Mouse (Mus musculus): Measurements from ENCODE around the gene Tnfrsf12a. TPM values are rescaled to one million over a fixed set of nuclear protein-coding genes. Genes with fewer than 3 reads are reported as not detected.
A peak's percentile ranks its signal among the peaks of the same experiment; 100 is the strongest.

The Tnfrsf12a gene
- not detected in 2 replicates for polyA plus RNA-seq (2012; ENCODE audit: insufficient read depth, insufficient read length, low replicate concordance, missing spikeins)

DNA sequence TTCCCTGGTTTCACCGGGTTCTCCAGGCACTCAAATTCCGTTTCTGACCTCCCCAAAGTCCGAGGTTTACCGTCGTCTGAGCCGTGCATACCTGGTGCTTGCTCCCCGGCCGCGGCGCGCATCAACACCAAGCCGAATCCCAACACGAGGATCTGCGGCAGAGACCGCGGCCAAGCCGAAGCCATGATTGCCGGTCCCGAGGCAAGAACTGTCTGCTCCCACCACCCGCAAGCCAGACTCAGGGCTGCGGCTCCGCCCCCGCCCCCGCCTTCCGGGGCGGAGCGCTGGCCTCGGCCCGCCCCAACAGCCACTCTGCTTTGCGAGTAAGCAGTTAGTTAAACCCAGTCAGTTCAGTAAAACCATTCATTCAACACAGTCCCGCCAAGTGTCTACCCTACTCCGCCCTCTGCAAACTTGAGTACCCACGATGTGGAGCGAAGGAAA, at the start of gene Tnfrsf12a:
Tnfrsf12a (minus strand) TSS at position 233 of the 444 bp plus-strand sequence.
- peaks cover 39% of the 10 kb centered on the region for H3K4me1 ChIP-seq (ENCODE audit: control insufficient read depth, insufficient read depth, low read length)
- no peak within 1 kb of the TSS for H3K27ac ChIP-seq (ENCODE audit: insufficient read depth, low read depth, low read length)
- peak within 1 kb of the TSS; percentile 63 for H3K4me3 ChIP-seq (ENCODE audit: insufficient read depth, low read depth, low read length)
- under 1% methylated on average over 34 of the region's 34 CpGs for WGBS
- TF ChIP-seq CTCF (IDR thresholded peaks at IDR 0.05; ENCODE audit: insufficient read depth, low read depth, low read length) (no peak), POLR2A (IDR thresholded peaks at IDR 0.05; ENCODE audit: insufficient read depth, low read depth, low read length) (peak; percentile 68)

DNA sequence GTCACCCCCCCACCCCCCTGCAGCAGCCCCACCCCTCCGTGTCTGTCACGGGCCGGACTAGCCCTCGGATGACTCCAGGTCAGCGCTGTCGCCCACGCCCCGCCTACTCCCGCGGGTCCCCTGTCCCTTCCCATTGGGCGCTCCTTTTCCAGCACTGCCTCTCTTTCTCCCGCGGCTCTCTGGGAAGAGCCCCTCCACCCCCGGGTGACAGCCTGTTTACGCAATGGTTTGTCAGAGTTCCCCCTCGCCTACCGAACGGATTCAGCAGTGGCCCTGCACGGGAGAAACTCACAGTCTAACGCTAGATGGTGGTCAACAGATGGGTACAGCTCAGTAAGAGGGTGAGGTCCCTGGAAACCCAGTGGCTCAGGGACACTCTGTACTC, 49.5 kb upstream of the Tnfrsf12a start:
- peaks cover 6% of the 10 kb centered on the region; the same call in 1 of the 2 replicates for H3K4me1 ChIP-seq (ENCODE audit: control insufficient read depth, insufficient read depth, low read length)
- H3K27ac ChIP-seq (ENCODE audit: insufficient read depth, low read depth, low read length), result no peak overlapping the region
- peak overlapping the region; percentile 67 for H3K4me3 ChIP-seq (ENCODE audit: insufficient read depth, low read depth, low read length)
- WGBS, result 0% methylated on average over 20 of the region's 20 CpGs
- TF ChIP-seq POLR2A (IDR thresholded peaks at IDR 0.05; ENCODE audit: insufficient read depth, low read depth, low read length) (no peak), CTCF (IDR thresholded peaks at IDR 0.05; ENCODE audit: insufficient read depth, low read depth, low read length) (no peak)

DNA sequence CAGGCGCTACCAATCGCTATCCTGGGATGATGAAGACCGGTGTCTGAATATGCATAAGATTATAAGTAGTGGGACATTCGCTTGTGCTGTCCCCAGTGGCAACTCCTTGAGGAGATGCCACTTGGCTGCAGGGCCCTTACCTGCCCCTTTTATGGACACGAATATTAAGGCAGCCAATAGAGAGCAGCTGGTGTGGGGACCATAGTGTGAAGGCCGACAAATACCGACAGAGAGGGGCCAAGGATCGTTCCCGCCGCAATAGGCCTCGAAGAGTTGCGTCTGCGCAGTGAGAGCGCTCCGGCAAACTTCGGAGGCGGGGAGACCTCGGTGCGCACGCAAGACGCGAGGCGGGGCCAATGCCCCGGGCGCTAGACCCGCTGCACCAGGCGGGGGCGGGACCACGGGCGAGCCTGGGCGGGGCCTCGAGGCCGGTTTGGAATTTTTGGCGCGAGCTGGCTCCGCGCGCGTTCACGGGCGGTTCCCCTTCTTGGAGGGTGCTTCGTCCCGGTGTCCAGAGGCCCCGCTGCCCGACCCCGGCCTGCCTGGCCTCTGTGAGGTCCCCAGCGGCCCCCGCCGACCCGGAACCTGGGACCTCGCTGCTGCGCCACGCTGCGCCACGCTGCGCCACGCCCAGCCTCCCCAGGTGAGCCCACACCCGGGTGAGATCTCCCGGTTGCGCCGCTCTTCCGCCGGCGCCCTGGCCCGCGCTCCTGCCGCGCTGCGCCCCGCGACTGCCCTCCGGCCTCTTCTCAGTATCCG, 48.9 kb upstream of the Tnfrsf12a start, which contains the start of gene Pkmyt1:
Pkmyt1 (plus strand) TSS at position 338 of the 759 bp plus-strand sequence.
- Histone ChIP-seq H3K4me3 (ENCODE audit: insufficient read depth, low read depth, low read length) (peak within 1 kb of the TSS; percentile 67), H3K4me1 (ENCODE audit: control insufficient read depth, insufficient read depth, low read length) (peaks cover 6% of the 10 kb centered on the region; the same call in 1 of the 2 replicates), H3K27ac (ENCODE audit: insufficient read depth, low read depth, low read length) (0 out of 2 replicates have a peak within 1 kb of the TSS, but pooled peaks have one; percentile 10)
- TF ChIP-seq CTCF (IDR thresholded peaks at IDR 0.05; ENCODE audit: insufficient read depth, low read depth, low read length), result no peak
- peak; percentile 74 for TF ChIP-seq POLR2A (IDR thresholded peaks at IDR 0.05; ENCODE audit: insufficient read depth, low read depth, low read length)
- WGBS, result under 1% methylated on average over 73 of the region's 73 CpGs

DNA sequence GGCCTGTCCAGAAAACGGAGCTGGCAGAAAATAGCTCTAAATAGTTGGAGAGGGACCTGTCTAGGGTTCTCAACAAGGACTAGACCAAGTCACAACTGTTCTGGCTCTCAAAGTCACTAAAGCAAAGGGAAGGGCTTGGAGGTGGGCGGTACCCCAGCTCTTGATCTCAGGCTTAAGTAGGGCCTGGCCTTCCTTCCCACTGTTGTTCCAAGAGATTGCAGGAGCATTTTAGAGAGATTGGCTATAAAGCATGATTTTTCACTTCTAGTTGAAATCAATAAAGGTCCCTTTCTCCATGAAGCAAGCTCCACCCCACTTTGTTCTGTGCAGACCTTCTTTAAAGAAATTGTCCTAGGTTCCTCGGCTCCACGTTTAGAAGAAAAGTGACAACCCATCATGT, 48.2 kb upstream of the Tnfrsf12a start:
- TF ChIP-seq CTCF (IDR thresholded peaks at IDR 0.05; ENCODE audit: insufficient read depth, low read depth, low read length) (no peak), POLR2A (IDR thresholded peaks at IDR 0.05; ENCODE audit: insufficient read depth, low read depth, low read length) (no peak)
- WGBS, result 57% methylated on average over 4 of the region's 4 CpGs
- H3K27ac ChIP-seq (ENCODE audit: insufficient read depth, low read depth, low read length), result 0 out of 2 replicates have a peak overlapping the region, but pooled peaks have one; percentile 10

DNA sequence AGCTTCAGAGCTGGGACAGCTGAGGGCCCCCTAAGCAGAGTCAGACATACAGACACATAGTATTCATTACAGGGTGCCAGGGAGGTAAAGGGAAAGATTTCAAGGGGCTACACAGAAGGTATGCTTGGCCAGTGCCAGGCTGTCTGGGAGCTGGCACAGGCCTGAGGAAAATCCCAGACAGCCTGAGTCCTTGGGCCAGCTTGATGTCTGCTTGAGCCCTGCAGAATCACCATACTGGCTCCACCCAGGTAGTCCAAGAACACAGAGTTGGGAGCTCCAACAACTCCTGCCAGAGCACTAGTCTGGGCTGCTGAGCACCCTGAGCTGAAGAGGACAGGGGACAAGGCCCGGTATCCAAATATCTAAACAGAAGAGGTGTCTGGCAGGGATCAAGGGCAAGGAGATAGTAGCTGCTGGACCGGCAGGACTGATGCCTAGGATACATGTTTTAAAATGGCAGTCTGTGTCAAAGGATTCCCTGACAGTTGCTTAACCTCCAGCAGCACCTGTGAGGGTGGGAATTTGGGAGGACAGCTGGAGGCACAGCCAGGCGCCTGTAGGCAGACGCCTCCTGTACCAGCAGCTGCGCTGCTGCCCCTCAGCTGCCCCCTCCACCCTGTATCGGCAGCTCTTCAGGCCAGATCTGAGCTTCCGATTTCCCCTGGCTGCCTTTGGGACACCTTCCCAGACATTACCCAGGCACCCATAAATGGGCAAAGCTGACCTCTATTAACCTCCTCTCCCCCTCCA, 45.3 kb upstream of the Tnfrsf12a start, which contains the start of gene 1520401A03Rik:
1520401A03Rik (minus strand) TSS at position 408 of the 750 bp plus-strand sequence.
- no peak within 1 kb of the TSS for H3K27ac ChIP-seq (ENCODE audit: insufficient read depth, low read depth, low read length)
- TF ChIP-seq CTCF (IDR thresholded peaks at IDR 0.05; ENCODE audit: insufficient read depth, low read depth, low read length) (no peak), POLR2A (IDR thresholded peaks at IDR 0.05; ENCODE audit: insufficient read depth, low read depth, low read length) (no peak)
- 84% methylated on average over 7 of the region's 7 CpGs for WGBS
- no peak within 1 kb of the TSS for H3K4me3 ChIP-seq (ENCODE audit: insufficient read depth, low read depth, low read length)
- peaks cover 6% of the 10 kb centered on the region; the same call in 1 of the 2 replicates for H3K4me1 ChIP-seq (ENCODE audit: control insufficient read depth, insufficient read depth, low read length)

More for the DNA sequence above, 48.2 kb upstream of the Tnfrsf12a start:
- peaks cover 6% of the 10 kb centered on the region; the same call in 1 of the 2 replicates for H3K4me1 ChIP-seq (ENCODE audit: control insufficient read depth, insufficient read depth, low read length)
- no peak overlapping the region; the same call in 1 of the 2 replicates for H3K4me3 ChIP-seq (ENCODE audit: insufficient read depth, low read depth, low read length)

DNA sequence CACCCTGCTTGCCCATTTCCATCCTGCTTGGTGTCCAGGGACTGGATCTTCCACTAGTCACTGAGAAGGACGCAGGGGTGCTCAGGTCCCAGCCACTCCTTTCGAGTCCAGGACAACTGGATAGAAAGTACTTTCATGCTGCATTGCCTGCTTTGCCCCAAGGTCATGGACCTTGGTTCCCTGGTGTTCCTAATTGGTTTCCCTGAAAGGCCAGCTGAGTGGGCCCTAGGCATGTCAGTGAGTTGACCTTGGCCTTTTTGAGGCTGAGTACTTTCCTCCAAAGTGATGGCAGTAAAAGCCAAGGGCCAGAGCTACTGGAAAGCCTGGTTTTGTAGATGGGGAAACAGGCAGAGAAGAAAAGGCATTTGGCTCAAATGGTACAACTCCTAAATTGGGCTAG, 44.6 kb upstream of the Tnfrsf12a start:
- peaks cover 4% of the 10 kb centered on the region; the same call in 1 of the 2 replicates for H3K4me1 ChIP-seq (ENCODE audit: control insufficient read depth, insufficient read depth, low read length)
- TF ChIP-seq CTCF (IDR thresholded peaks at IDR 0.05; ENCODE audit: insufficient read depth, low read depth, low read length) (no peak), POLR2A (IDR thresholded peaks at IDR 0.05; ENCODE audit: insufficient read depth, low read depth, low read length) (no peak)
- H3K4me3 ChIP-seq (ENCODE audit: insufficient read depth, low read depth, low read length), result no peak overlapping the region
- no peak overlapping the region for H3K27ac ChIP-seq (ENCODE audit: insufficient read depth, low read depth, low read length)
- WGBS, result 88% methylated on average over 2 of the region's 2 CpGs

DNA sequence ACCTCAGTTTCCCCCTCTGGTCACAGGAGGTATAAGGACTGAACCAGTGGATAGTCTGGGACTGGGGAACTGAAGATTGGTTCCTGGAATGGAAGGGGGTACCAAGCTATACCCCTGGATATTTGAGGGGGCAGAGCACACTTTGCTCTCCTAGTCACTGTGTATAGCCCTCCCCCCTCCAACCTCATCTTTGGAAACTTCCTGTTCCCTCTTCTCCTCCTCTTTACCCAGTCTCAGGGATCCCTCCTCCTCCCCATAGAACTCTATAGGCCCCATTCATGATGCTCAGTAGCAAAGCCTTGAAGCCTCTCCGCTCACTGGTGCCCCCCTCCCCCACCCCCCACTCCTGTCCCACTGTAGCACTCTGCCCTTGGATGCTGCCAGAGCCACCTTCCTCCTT, 42.2 kb upstream of the Tnfrsf12a start:
- TF ChIP-seq POLR2A (IDR thresholded peaks at IDR 0.05; ENCODE audit: insufficient read depth, low read depth, low read length), result no peak
- TF ChIP-seq CTCF (IDR thresholded peaks at IDR 0.05; ENCODE audit: insufficient read depth, low read depth, low read length), result no peak
- no peaks in the 10 kb centered on the region for H3K4me1 ChIP-seq (ENCODE audit: control insufficient read depth, insufficient read depth, low read length)
- no peak overlapping the region for H3K4me3 ChIP-seq (ENCODE audit: insufficient read depth, low read depth, low read length)
- WGBS, result 14% methylated on average over 1 of the region's 1 CpGs
- no peak overlapping the region for H3K27ac ChIP-seq (ENCODE audit: insufficient read depth, low read depth, low read length)

DNA sequence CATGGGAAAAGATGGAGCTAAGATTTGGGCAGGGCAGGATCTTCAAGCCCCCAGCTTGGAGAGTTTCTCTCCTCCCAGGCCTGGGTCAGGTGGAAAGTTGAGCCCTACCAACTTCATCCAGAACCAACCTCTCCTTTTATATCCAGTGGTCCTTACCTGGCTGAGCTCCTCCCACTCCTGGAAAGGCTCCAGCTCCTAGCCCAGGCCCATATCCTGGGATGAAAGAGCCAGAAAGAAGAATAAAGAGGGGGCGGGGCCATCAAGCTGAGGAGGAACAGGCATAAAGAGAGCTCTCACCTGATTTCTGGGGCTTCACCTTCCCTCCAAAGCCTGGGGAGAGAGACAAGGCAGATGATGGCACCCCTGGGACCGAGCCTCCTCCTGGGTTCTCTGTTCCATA, 39.7 kb upstream of the Tnfrsf12a start:
- Histone ChIP-seq H3K4me1 (ENCODE audit: control insufficient read depth, insufficient read depth, low read length) (no peaks in the 10 kb centered on the region), H3K27ac (ENCODE audit: insufficient read depth, low read depth, low read length) (no peak overlapping the region), H3K4me3 (ENCODE audit: insufficient read depth, low read depth, low read length) (no peak overlapping the region)
- 72% methylated on average over 2 of the region's 2 CpGs for WGBS
- TF ChIP-seq POLR2A (IDR thresholded peaks at IDR 0.05; ENCODE audit: insufficient read depth, low read depth, low read length) (no peak), CTCF (IDR thresholded peaks at IDR 0.05; ENCODE audit: insufficient read depth, low read depth, low read length) (no peak)

Data from olfactory bulb, adult 2 months (tissue).